Mouse (Mus musculus): ENCODE data around the gene Muc5ac.
"Not testable (repeated sequence)": the region's sequence is repeated elsewhere in the genome, so short reads cannot be mapped to it uniquely, and the experiment has no call there.

Gene Muc5ac

DNA sequence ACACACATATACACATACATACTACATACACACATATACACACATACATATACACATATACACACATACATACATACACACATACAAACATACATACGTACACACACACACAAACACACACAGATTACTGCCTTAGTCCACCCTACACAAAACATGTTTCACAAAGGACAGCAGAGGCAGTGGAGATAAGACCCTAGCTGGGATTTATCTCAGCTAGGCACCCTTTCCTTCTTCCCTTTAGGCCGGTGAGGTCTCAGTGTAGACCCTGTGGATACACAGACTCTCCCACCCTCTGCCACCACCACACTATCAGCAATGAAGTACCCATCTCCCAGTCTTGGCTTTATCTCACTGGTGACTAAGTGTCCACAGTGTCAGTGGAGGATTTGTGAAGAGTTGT is 13.9 kb upstream of the Muc5ac start:
- peaks cover 28% of the 10 kb centered on the region for H3K4me1 ChIP-seq (replicated peaks; ENCODE audit: low read depth, low read length)
- no peaks in the 10 kb centered on the region for H3K36me3 ChIP-seq (ENCODE audit: insufficient read depth, low read length)
- H3K9me3 ChIP-seq (ENCODE audit: low read length) = peaks cover 3% of the 10 kb centered on the region; the same call in 1 of the 2 replicates
- H3K4me3 ChIP-seq (replicated peaks; ENCODE audit: low read length) = no peak overlapping the region
- H3K27me3 ChIP-seq (ENCODE audit: insufficient read depth, low read length) = 0 out of 2 replicates have a peak, but pooled peaks cover 3% of the 10 kb centered on the region
- TF ChIP-seq NANOG (IDR thresholded peaks at IDR 0.05; ENCODE audit: borderline replicate concordance, low read length) (no peak), CTCF (conservative IDR thresholded peaks at IDR 0.05; ENCODE audit: low read length) (no peak), POU5F1 (IDR thresholded peaks at IDR 0.05; ENCODE audit: borderline replicate concordance, low read length) (no peak)

DNA sequence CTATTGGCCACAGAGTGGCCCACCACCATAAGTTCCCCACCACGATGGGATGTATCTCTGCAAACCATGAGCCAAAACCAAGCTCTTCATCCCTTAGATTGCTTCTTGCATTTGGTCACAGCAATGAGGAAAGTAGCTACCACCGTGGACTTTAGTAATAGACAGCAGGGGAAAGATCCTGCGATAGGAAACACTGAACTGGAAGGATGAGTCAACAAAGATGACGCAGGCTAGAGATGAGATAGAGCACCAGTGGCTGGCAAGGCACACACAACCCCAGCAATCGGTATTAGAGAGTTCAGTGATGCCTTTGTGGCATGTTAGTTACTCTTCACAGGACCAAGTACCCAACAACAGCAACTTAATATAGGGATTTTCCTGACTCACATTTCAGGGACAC is 12.6 kb upstream of the Muc5ac start:
- TF ChIP-seq NANOG (IDR thresholded peaks at IDR 0.05; ENCODE audit: borderline replicate concordance, low read length) (no peak), CTCF (conservative IDR thresholded peaks at IDR 0.05; ENCODE audit: low read length) (no peak), POU5F1 (IDR thresholded peaks at IDR 0.05; ENCODE audit: borderline replicate concordance, low read length) (no peak)
- Histone ChIP-seq H3K4me1 (replicated peaks; ENCODE audit: low read depth, low read length) (peaks cover 28% of the 10 kb centered on the region), H3K9me3 (ENCODE audit: low read length) (peaks cover 3% of the 10 kb centered on the region; the same call in 1 of the 2 replicates), H3K4me3 (replicated peaks; ENCODE audit: low read length) (no peak overlapping the region), H3K36me3 (ENCODE audit: insufficient read depth, low read length) (no peaks in the 10 kb centered on the region), H3K27me3 (ENCODE audit: insufficient read depth, low read length) (0 out of 2 replicates have a peak, but pooled peaks cover under 1% of the 10 kb centered on the region)

DNA sequence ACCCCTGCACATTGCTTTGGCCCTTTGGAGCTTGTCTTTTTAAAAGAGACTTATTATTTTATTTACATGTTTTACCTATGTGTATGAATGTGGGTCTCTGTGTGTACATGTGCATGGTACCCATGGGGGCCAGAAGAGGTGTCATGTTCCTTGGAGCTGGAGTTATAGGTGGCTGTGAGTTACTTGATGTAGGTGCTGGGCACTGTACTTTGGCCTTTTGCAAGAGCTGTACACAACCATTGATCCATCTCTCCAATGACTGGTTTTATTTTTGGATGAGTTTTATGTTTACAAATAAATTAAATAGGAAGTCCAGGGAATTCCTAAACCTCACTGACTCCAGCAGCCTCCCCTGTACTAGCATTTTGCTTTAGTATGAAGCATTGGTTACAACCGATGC is 5.5 kb downstream of the Muc5ac start:
- Histone ChIP-seq H3K36me3 (ENCODE audit: insufficient read depth, low read length) (no peaks in the 10 kb centered on the region), H3K9me3 (ENCODE audit: low read length) (peaks cover 24% of the 10 kb centered on the region), H3K4me1 (replicated peaks; ENCODE audit: low read depth, low read length) (no peaks in the 10 kb centered on the region), H3K4me3 (replicated peaks; ENCODE audit: low read length) (no peak overlapping the region), H3K27me3 (ENCODE audit: insufficient read depth, low read length) (no peaks in the 10 kb centered on the region)
- TF ChIP-seq POU5F1 (IDR thresholded peaks at IDR 0.05; ENCODE audit: borderline replicate concordance, low read length) (no peak), CTCF (conservative IDR thresholded peaks at IDR 0.05; ENCODE audit: low read length) (no peak), NANOG (IDR thresholded peaks at IDR 0.05; ENCODE audit: borderline replicate concordance, low read length) (no peak)

DNA sequence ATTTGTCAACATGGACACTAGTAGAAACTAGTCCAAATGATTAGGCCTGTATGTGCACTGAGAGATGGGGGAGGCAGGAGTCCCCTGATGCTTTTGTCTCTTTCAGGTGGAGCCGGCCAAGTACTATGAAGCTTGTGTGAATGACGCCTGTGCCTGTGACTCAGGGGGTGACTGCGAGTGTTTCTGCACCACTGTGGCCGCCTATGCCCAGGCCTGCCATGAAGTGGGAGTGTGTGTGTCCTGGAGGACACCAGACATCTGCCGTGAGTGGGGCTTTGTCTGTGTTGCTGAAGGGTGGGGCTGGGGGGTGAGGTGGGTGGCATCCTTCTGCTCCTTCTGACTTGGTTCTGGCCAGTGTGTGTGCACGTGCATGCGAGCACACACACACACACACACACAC is 14.4 kb downstream of the Muc5ac start:
- Histone ChIP-seq H3K36me3 (ENCODE audit: insufficient read depth, low read length) (no peaks in the 10 kb centered on the region), H3K27me3 (ENCODE audit: insufficient read depth, low read length) (no peaks in the 10 kb centered on the region), H3K4me1 (replicated peaks; ENCODE audit: low read depth, low read length) (no peaks in the 10 kb centered on the region), H3K4me3 (replicated peaks; ENCODE audit: low read length) (no peak overlapping the region), H3K9me3 (ENCODE audit: low read length) (peaks cover 16% of the 10 kb centered on the region)
- TF ChIP-seq POU5F1 (IDR thresholded peaks at IDR 0.05; ENCODE audit: borderline replicate concordance, low read length) = no peak
- TF ChIP-seq CTCF (conservative IDR thresholded peaks at IDR 0.05; ENCODE audit: low read length) = no peak
- no peak for TF ChIP-seq NANOG (IDR thresholded peaks at IDR 0.05; ENCODE audit: borderline replicate concordance, low read length)

DNA sequence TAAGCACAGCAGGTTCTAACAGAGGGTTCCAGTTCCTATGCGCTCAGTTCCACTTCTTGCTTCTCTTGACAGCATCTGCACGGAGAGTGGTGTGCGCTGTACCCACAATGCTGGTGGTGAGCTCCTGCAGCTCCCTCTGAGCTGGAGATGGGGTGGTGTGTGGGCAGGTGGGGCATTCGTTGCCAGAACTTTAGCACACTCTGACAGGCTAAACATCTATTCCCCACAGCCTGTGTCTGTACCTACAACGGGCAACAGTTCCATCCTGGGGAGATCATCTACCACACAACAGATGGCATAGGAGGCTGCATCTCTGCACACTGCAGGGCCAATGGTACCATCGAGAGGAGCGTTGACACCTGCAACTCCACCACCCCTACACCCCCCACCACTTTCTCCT is 16.6 kb downstream of the Muc5ac start:
- Histone ChIP-seq H3K4me3 (replicated peaks; ENCODE audit: low read length) (no peak overlapping the region), H3K27me3 (ENCODE audit: insufficient read depth, low read length) (no peaks in the 10 kb centered on the region), H3K4me1 (replicated peaks; ENCODE audit: low read depth, low read length) (no peaks in the 10 kb centered on the region), H3K36me3 (ENCODE audit: insufficient read depth, low read length) (no peaks in the 10 kb centered on the region), H3K9me3 (ENCODE audit: low read length) (peaks cover 9% of the 10 kb centered on the region; the same call in 1 of the 2 replicates)
- TF ChIP-seq NANOG (IDR thresholded peaks at IDR 0.05; ENCODE audit: borderline replicate concordance, low read length) = no peak
- no peak for TF ChIP-seq CTCF (conservative IDR thresholded peaks at IDR 0.05; ENCODE audit: low read length)
- no peak for TF ChIP-seq POU5F1 (IDR thresholded peaks at IDR 0.05; ENCODE audit: borderline replicate concordance, low read length)

DNA sequence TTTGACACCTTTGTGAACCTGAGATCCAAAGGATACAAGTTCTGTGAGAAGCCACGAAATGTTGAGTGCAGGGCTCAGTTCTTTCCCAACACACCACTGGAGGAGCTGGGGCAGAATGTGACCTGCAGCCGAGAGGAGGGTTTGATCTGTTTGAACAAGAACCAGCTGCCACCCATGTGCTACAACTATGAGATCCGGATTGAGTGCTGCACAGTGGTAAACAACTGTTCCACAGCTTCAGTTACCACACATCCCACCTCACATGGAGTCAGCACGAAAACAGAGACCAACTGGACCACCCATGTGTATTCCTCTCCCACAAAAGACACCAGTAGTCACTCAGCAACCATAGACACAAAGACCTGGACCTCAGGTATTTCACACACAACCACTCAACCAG is 19.1 kb downstream of the Muc5ac start:
- not testable (repeated sequence) for H3K36me3 ChIP-seq (ENCODE audit: insufficient read depth, low read length); H3K4me1 ChIP-seq (replicated peaks; ENCODE audit: low read depth, low read length); H3K4me3 ChIP-seq (replicated peaks; ENCODE audit: low read length); H3K9me3 ChIP-seq (ENCODE audit: low read length); H3K27me3 ChIP-seq (ENCODE audit: insufficient read depth, low read length)

DNA sequence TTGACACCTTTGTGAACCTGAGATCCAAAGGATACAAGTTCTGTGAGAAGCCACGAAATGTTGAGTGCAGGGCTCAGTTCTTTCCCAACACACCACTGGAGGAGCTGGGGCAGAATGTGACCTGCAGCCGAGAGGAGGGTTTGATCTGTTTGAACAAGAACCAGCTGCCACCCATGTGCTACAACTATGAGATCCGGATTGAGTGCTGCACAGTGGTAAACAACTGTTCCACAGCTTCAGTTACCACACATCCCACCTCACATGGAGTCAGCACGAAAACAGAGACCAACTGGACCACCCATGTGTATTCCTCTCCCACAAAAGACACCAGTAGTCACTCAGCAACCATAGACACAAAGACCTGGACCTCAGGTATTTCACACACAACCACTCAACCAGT is 21.2 kb downstream of the Muc5ac start:
- H3K4me3 ChIP-seq (replicated peaks; ENCODE audit: low read length); H3K4me1 ChIP-seq (replicated peaks; ENCODE audit: low read depth, low read length); H3K9me3 ChIP-seq (ENCODE audit: low read length); H3K27me3 ChIP-seq (ENCODE audit: insufficient read depth, low read length); H3K36me3 ChIP-seq (ENCODE audit: insufficient read depth, low read length): not testable (repeated sequence)

DNA sequence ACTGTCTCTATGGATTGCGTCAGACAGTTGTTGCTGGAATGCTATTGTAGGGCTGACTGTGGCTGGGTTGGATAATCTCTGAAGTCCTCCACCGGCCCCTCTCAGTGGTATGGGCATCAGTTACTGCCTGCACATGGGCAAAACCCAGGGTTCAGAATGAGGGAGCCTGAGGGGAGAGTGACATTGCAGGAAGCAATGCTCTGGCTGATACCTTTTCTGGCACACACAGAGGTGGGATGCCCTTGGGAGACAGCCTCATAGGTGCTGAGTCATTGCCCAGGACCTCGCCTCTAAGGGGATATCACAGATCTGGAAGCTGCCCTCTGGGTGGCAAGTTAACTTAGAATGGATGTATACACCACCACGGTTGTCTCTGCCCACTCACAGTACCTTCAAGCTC is 24.5 kb downstream of the Muc5ac start:
- Histone ChIP-seq H3K27me3 (ENCODE audit: insufficient read depth, low read length) (no peaks in the 10 kb centered on the region; the same call in 1 of the 2 replicates), H3K9me3 (ENCODE audit: low read length) (no peaks in the 10 kb centered on the region; the same call in 1 of the 2 replicates), H3K4me3 (replicated peaks; ENCODE audit: low read length) (no peak overlapping the region), H3K36me3 (ENCODE audit: insufficient read depth, low read length) (no peaks in the 10 kb centered on the region), H3K4me1 (replicated peaks; ENCODE audit: low read depth, low read length) (no peaks in the 10 kb centered on the region)
- TF ChIP-seq POU5F1 (IDR thresholded peaks at IDR 0.05; ENCODE audit: borderline replicate concordance, low read length) (no peak), CTCF (conservative IDR thresholded peaks at IDR 0.05; ENCODE audit: low read length) (no peak), NANOG (IDR thresholded peaks at IDR 0.05; ENCODE audit: borderline replicate concordance, low read length) (no peak)

DNA sequence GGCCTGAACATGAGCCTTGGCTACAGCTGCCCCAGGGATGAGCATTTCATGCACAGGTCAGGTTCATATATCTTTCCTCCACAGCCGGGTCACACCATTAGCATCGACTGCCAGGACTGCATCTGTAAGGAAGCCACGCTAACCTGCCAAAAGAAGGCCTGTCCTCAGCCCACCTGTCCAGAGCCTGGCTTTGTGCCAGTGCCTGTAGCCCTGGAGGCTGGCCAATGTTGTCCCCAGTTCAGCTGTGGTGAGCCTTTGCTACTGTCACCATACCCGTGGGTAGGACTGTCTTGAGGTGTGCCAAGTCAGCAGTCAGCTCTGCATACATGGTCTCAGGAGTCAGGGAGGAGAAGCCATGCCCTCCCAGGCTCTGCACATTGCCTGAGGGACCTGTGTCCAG is 26.6 kb downstream of the Muc5ac start:
- Histone ChIP-seq H3K27me3 (ENCODE audit: insufficient read depth, low read length) (no peaks in the 10 kb centered on the region; the same call in 1 of the 2 replicates), H3K36me3 (ENCODE audit: insufficient read depth, low read length) (no peaks in the 10 kb centered on the region), H3K9me3 (ENCODE audit: low read length) (no peaks in the 10 kb centered on the region; the same call in 1 of the 2 replicates), H3K4me1 (replicated peaks; ENCODE audit: low read depth, low read length) (no peaks in the 10 kb centered on the region), H3K4me3 (replicated peaks; ENCODE audit: low read length) (no peak overlapping the region)
- no peak for TF ChIP-seq CTCF (conservative IDR thresholded peaks at IDR 0.05; ENCODE audit: low read length)
- no peak for TF ChIP-seq POU5F1 (IDR thresholded peaks at IDR 0.05; ENCODE audit: borderline replicate concordance, low read length)
- no peak for TF ChIP-seq NANOG (IDR thresholded peaks at IDR 0.05; ENCODE audit: borderline replicate concordance, low read length)
